Mouse (Mus musculus) MEL (cell line): ENCODE data around the gene Slc35b2.

Source experiments
- CTCF ChIP-seq, 3 experiments: IDR thresholded peaks in 2 of 3; conservative IDR thresholded peaks in 1 of 3; 2 replicates each; pipeline ENCODE4 v1.5.1; 2011 to 2012; ENCODE audit warnings: low read length in 3 of 3, low read depth in 2 of 3, mild to moderate bottlenecking in 2 of 3, improper control_type of control experiment in 1 of 3, inconsistent platforms in 1 of 3, mixed read lengths in 1 of 3, moderate library complexity in 1 of 3; ENCODE audit not compliant: control insufficient read depth in 1 of 3, insufficient read depth in 1 of 3, poor library complexity in 1 of 3, severe bottlenecking in 1 of 3
- EP300 ChIP-seq, 2 experiments: IDR thresholded peaks; 2 replicates each; pipeline ENCODE4 v1.6.1; 2011; ENCODE audit warnings: improper control_type of control experiment in 2 of 2, low read length in 2 of 2, low read depth in 1 of 2, mild to moderate bottlenecking in 1 of 2
- GABPA ChIP-seq: IDR thresholded peaks from 2 replicates; pipeline ENCODE4 v1.6.1; 2012; ENCODE audit warnings: low read depth, mild to moderate bottlenecking, inconsistent platforms, low read length, improper control_type of control experiment, moderate library complexity
- GATA1 ChIP-seq: IDR thresholded peaks from 2 replicates; pipeline ENCODE4 v1.6.1; 2011; ENCODE audit warnings: low read depth, low read length, improper control_type of control experiment
- HCFC1 ChIP-seq: IDR thresholded peaks from 2 replicates; pipeline ENCODE4 v1.6.1; 2012; ENCODE audit warnings: low read depth, mild to moderate bottlenecking, inconsistent platforms, low read length, improper control_type of control experiment, moderate library complexity
- KAT2A ChIP-seq: conservative IDR thresholded peaks from 2 replicates; pipeline ENCODE4 v1.6.1; 2012; ENCODE audit warnings: low read depth, low read length, improper control_type of control experiment, inconsistent platforms
- MAZ ChIP-seq: IDR thresholded peaks from 2 replicates; pipeline ENCODE4 v1.6.1; 2012; ENCODE audit warnings: low read depth, mild to moderate bottlenecking, inconsistent platforms, low read length, improper control_type of control experiment
- MYB ChIP-seq: IDR thresholded peaks from 2 replicates; pipeline ENCODE4 v1.6.1; 2011; ENCODE audit warnings: mild to moderate bottlenecking, low read depth, low read length, improper control_type of control experiment
- MYC ChIP-seq: IDR thresholded peaks from 2 replicates; pipeline ENCODE4 v1.6.1; 2011; ENCODE audit warnings: low read depth, mild to moderate bottlenecking, low read length, improper control_type of control experiment, moderate library complexity
- NRF1 ChIP-seq: IDR thresholded peaks from 2 replicates; pipeline ENCODE4 v1.6.1; 2014; ENCODE audit warnings: low read depth, mild to moderate bottlenecking, inconsistent platforms, low read length, improper control_type of control experiment, moderate library complexity; ENCODE audit not compliant: poor library complexity, insufficient read depth, severe bottlenecking
- POLR2A ChIP-seq, 2 experiments: IDR thresholded peaks; 2 replicates each; pipeline ENCODE4 v1.6.1; 2011 to 2012; ENCODE audit warnings: low read length in 2 of 2, mild to moderate bottlenecking in 2 of 2, control low read depth in 1 of 2, improper control_type of control experiment in 1 of 2, low read depth in 1 of 2, moderate library complexity in 1 of 2; ENCODE audit not compliant: control insufficient read depth in 1 of 2, insufficient read depth in 1 of 2, poor library complexity in 1 of 2
- POLR2AphosphoS5 ChIP-seq: IDR thresholded peaks from 2 replicates; pipeline ENCODE4 v1.6.1; 2012; ENCODE audit warnings: low read depth, borderline replicate concordance, mild to moderate bottlenecking, inconsistent platforms, low read length, moderate library complexity, mixed read lengths
- TBP ChIP-seq: IDR thresholded peaks from 2 replicates; pipeline ENCODE4 v1.8.0; 2011; ENCODE audit warnings: low read depth, low read length, improper control_type of control experiment
- USF1 ChIP-seq: IDR thresholded peaks from 2 replicates; pipeline ENCODE4 v1.6.1; 2014; ENCODE audit warnings: low read depth, mild to moderate bottlenecking, inconsistent platforms, low read length, improper control_type of control experiment, moderate library complexity

GRCm38 (mm10) chr17:45517135-45517534 lies 46.5 kb upstream of the Slc35b2 start:
- no peak for TF ChIP-seq CTCF (IDR thresholded peaks at IDR 0.05 in 2 of 3, conservative IDR thresholded peaks at IDR 0.05 in 1 of 3; ENCODE audit: control insufficient read depth in 1 of 3, insufficient read depth in 1 of 3, low read depth in 2 of 3, low read length in 3 of 3, poor library complexity in 1 of 3, severe bottlenecking in 1 of 3)
- TF ChIP-seq MYC = no peak
- TF ChIP-seq POLR2A (IDR thresholded peaks at IDR 0.05; ENCODE audit: control insufficient read depth in 1 of 2, insufficient read depth in 1 of 2, low read depth in 1 of 2, low read length in 2 of 2, poor library complexity in 1 of 2) = no peak
- TF ChIP-seq POLR2AphosphoS5 = no peak
- no peak for TF ChIP-seq TBP
- no peak for TF ChIP-seq GABPA
- TF ChIP-seq KAT2A = no peak
- TF ChIP-seq GATA1 = no peak
- no peak for TF ChIP-seq NRF1
- no peak for TF ChIP-seq HCFC1
- no peak for TF ChIP-seq MYB
- no peak for TF ChIP-seq MAZ
- TF ChIP-seq USF1 = no peak
- no peak for TF ChIP-seq EP300 (IDR thresholded peaks at IDR 0.05; ENCODE audit: low read depth in 1 of 2, low read length in 2 of 2)
